Mouse (Mus musculus) heart, embryonic 16.5 days (tissue): ENCODE data around the gene 1520401A03Rik. TPM values are rescaled to one million over a fixed set of nuclear protein-coding genes. Genes with fewer than 3 reads are reported as not detected.

Experiments
- ATAC-seq: fragments of 200-750 bp; cut with Nextera tagmentation; replicated peaks from 2 replicates; pipeline ENCODE4 v1.8.0; 2017; ENCODE audit warnings: moderate number of reproducible peaks; ENCODE audit not compliant: insufficient read depth, low FRiP score; ENCODE audit errors: extremely low read depth
- H3K27ac ChIP-seq: fragments of 300-500 bp; sonication (generic); 2 replicates; pipeline ENCODE4 v1.5.1; 2014; ENCODE audit warnings: mild to moderate bottlenecking, low read length, control low read depth, moderate library complexity
- H3K27me3 ChIP-seq: fragments of 300-500 bp; sonication (generic); 2 replicates; pipeline ENCODE4 v1.6.1; 2014; ENCODE audit warnings: low read length, mixed read lengths; ENCODE audit not compliant: control insufficient read depth, insufficient read depth
- H3K36me3 ChIP-seq: fragments of 300-500 bp; sonication (generic); 2 replicates; pipeline ENCODE4 v1.6.1; 2014; ENCODE audit not compliant: control insufficient read depth, insufficient read depth
- H3K4me1 ChIP-seq: fragments of 300-500 bp; sonication (generic); 2 replicates; pipeline ENCODE4 v1.6.1; 2014; ENCODE audit warnings: low read length, mixed read lengths; ENCODE audit not compliant: control insufficient read depth, insufficient read depth
- H3K4me2 ChIP-seq: fragments of 300-500 bp; sonication (generic); 2 replicates; pipeline ENCODE4 v1.6.1; 2014; ENCODE audit warnings: low read depth, mild to moderate bottlenecking, control low read depth, low read length
- H3K4me3 ChIP-seq: fragments of 300-500 bp; sonication (generic); 2 replicates; pipeline ENCODE4 v1.5.1; 2014; ENCODE audit warnings: mild to moderate bottlenecking, control low read depth, low read length
- H3K9ac ChIP-seq: fragments of 300-500 bp; sonication (generic); 2 replicates; pipeline ENCODE4 v1.6.1; 2014; ENCODE audit warnings: low read length, control low read depth
- H3K9me3 ChIP-seq: fragments of 300-500 bp; sonication (generic); replicated peaks from 2 replicates; pipeline ENCODE4 v1.6.1; 2016; ENCODE audit warnings: low read length; ENCODE audit not compliant: control insufficient read depth
- WGBS: fragments of 180-500 bp; shearing (Covaris S2); extraction: QIAGEN DNeasy Blood & Tissue Kit; methylation state at CpG from one replicate; pipeline ENCODE4 v1.1.7; 2014; 5-methylcytosine and 5-hydroxymethylcytosine counted together
- polyA plus RNA-seq: library from polyadenylated mRNA; unstranded; fragments of >200 nt; fragmentation: Nextera tagmentation; extraction: Ambion mirVana; gene quantifications from 2 replicates; pipeline ENCODE4 v1.2.1, GENCODE M21; 2015

The 1520401A03Rik gene
- polyA plus RNA-seq, 1 experiment from 2014 or later: not detected

GRCm38 (mm10) chr17:23757581-23757980 is 35.0 kb upstream of the 1520401A03Rik start:
- no peak overlapping the region for H3K27ac ChIP-seq
- no peaks in the 10 kb centered on the region for H3K9me3 ChIP-seq
- H3K9ac ChIP-seq: no peak overlapping the region
- no peaks in the 10 kb centered on the region for H3K4me1 ChIP-seq
- H3K4me2 ChIP-seq: no peak overlapping the region
- no peak overlapping the region for H3K4me3 ChIP-seq
- no peaks in the 10 kb centered on the region for H3K27me3 ChIP-seq
- peaks cover 61% of the 10 kb centered on the region for H3K36me3 ChIP-seq
- WGBS: 93% methylated on average over 9 of the region's 9 CpGs
- ATAC-seq: no peak

- WGBS: 88% methylated on average over 13 of the region's 13 CpGs
- no peak for ATAC-seq
- Histone ChIP-seq H3K9me3 (no peaks in the 10 kb centered on the region), H3K27ac (peak overlapping the region; percentile 60; the same call in 1 of the 2 replicates), H3K9ac (no peak overlapping the region), H3K4me1 (no peaks in the 10 kb centered on the region), H3K4me3 (no peak overlapping the region), H3K36me3 (peaks cover 54% of the 10 kb centered on the region), H3K4me2 (no peak overlapping the region), H3K27me3 (no peaks in the 10 kb centered on the region)
These were observed 33.1 kb upstream of the 1520401A03Rik start for GRCm38 (mm10) chr17:23755689-23756088.

- no peaks in the 10 kb centered on the region for H3K9me3 ChIP-seq
- peaks cover 13% of the 10 kb centered on the region for H3K4me1 ChIP-seq
- peaks cover 14% of the 10 kb centered on the region for H3K36me3 ChIP-seq
- peaks cover 30% of the 10 kb centered on the region for H3K27me3 ChIP-seq
- 74% methylated on average over 11 of the region's 11 CpGs for WGBS
- H3K9ac ChIP-seq: peak overlapping the region; percentile 49; the same call in 1 of the 2 replicates
- H3K27ac ChIP-seq: no peak overlapping the region
- peak overlapping the region; percentile 38 for H3K4me3 ChIP-seq
- H3K4me2 ChIP-seq: peak overlapping the region; percentile 59
- ATAC-seq: no peak
These were observed 27.0 kb upstream of the 1520401A03Rik start for GRCm38 (mm10) chr17:23749400-23750191.

- 0 out of 2 replicates have a peak, but pooled peaks have one; percentile 32 for ATAC-seq
- Histone ChIP-seq H3K27me3 (peaks cover 37% of the 10 kb centered on the region), H3K4me2 (peak overlapping the region; percentile 59), H3K36me3 (peaks cover 11% of the 10 kb centered on the region), H3K9ac (peak overlapping the region; percentile 49; the same call in 1 of the 2 replicates), H3K9me3 (no peaks in the 10 kb centered on the region), H3K4me3 (peak overlapping the region; percentile 38), H3K4me1 (peaks cover 13% of the 10 kb centered on the region), H3K27ac (no peak overlapping the region)
- 27% methylated on average over 10 of the region's 10 CpGs for WGBS
These were observed 26.2 kb upstream of the 1520401A03Rik start for GRCm38 (mm10) chr17:23748631-23749391.

GRCm38 (mm10) chr17:23748026-23748425 is 25.4 kb upstream of the 1520401A03Rik start:
- peaks cover 5% of the 10 kb centered on the region for H3K36me3 ChIP-seq
- H3K27ac ChIP-seq: no peak overlapping the region
- H3K4me3 ChIP-seq: no peak overlapping the region
- ATAC-seq: no peak
- peaks cover 44% of the 10 kb centered on the region for H3K27me3 ChIP-seq
- 28% methylated on average over 6 of the region's 6 CpGs for WGBS
- H3K9ac ChIP-seq: no peak overlapping the region
- no peak overlapping the region for H3K4me2 ChIP-seq
- H3K4me1 ChIP-seq: peaks cover 13% of the 10 kb centered on the region
- H3K9me3 ChIP-seq: no peaks in the 10 kb centered on the region

- peaks cover 50% of the 10 kb centered on the region for H3K27me3 ChIP-seq
- peaks cover 13% of the 10 kb centered on the region for H3K4me1 ChIP-seq
- no peaks in the 10 kb centered on the region for H3K9me3 ChIP-seq
- H3K36me3 ChIP-seq: peaks cover 3% of the 10 kb centered on the region
- 74% methylated on average over 3 of the region's 3 CpGs for WGBS
- no peak overlapping the region for H3K4me3 ChIP-seq
- no peak overlapping the region for H3K4me2 ChIP-seq
- no peak overlapping the region for H3K27ac ChIP-seq
- H3K9ac ChIP-seq: no peak overlapping the region
- ATAC-seq: no peak
These were observed 24.9 kb upstream of the 1520401A03Rik start for GRCm38 (mm10) chr17:23747471-23747870.

- WGBS: 71% methylated on average over 3 of the region's 3 CpGs
- no peak for ATAC-seq
These were observed 24.2 kb upstream of the 1520401A03Rik start for GRCm38 (mm10) chr17:23746767-23747166.

GRCm38 (mm10) chr17:23746311-23746710 is 23.7 kb upstream of the 1520401A03Rik start:
- H3K9ac ChIP-seq: no peak overlapping the region
- no peaks in the 10 kb centered on the region for H3K36me3 ChIP-seq
- 8% methylated on average over 12 of the region's 12 CpGs for WGBS
- H3K27ac ChIP-seq: no peak overlapping the region
- no peak for ATAC-seq
- peak overlapping the region; percentile 41; the same call in 1 of the 2 replicates for H3K4me3 ChIP-seq
- no peaks in the 10 kb centered on the region for H3K9me3 ChIP-seq
- peaks cover 62% of the 10 kb centered on the region for H3K27me3 ChIP-seq
- H3K4me2 ChIP-seq: peak overlapping the region; percentile 53
- peaks cover 15% of the 10 kb centered on the region for H3K4me1 ChIP-seq

More at GRCm38 (mm10) chr17:23746767-23747166, 24.2 kb upstream of the 1520401A03Rik start:
- H3K27me3 ChIP-seq: peaks cover 57% of the 10 kb centered on the region
- H3K27ac ChIP-seq: no peak overlapping the region
- H3K9me3 ChIP-seq: no peaks in the 10 kb centered on the region
- H3K9ac ChIP-seq: no peak overlapping the region
- H3K36me3 ChIP-seq: peaks cover 2% of the 10 kb centered on the region; the same call in 1 of the 2 replicates
- peaks cover 15% of the 10 kb centered on the region for H3K4me1 ChIP-seq
- no peak overlapping the region for H3K4me3 ChIP-seq
- no peak overlapping the region for H3K4me2 ChIP-seq
